Mouse (Mus musculus) brain, adult 10 weeks (tissue): ENCODE measurements around the gene Olfr485. TPM values are rescaled to one million over a fixed set of nuclear protein-coding genes. Genes with fewer than 3 reads are reported as not detected.

ENCODE experiments used
- polyA plus RNA-seq: library from polyadenylated mRNA; stranded (reverse); fragments of 350-450 nt; fragmentation: Illumina TruSeq; extraction: RNeasy Lipid Tissue Mini Kit (QIAGEN cat#74804); gene quantifications from one replicate; pipeline ENCODE4 v1.2.3, GENCODE M21; 2015; ENCODE audit warnings: low read depth, low replicate concordance

Gene Olfr485
- not detected for polyA plus RNA-seq

GRCm38 (mm10) chr7:108159771-108160170, at the start of gene Olfr485:
Gene Olfr485 (minus strand): TSS chr7:108159871.

GRCm38 (mm10) chr7:108172642-108173041, 13.0 kb upstream of the Olfr485 start, which contains the start of gene Olfr486:
Gene Olfr486 (minus strand): TSS chr7:108172742.

GRCm38 (mm10) chr7:108127349-108127748, 32.3 kb downstream of the Olfr485 start, which contains the start of gene Olfr484:
Gene Olfr484 (minus strand): TSS chr7:108127449.

Other genes with a start within 250 kb of the Olfr485 start
- not detected for gene Olfr473, start 229.4 kb downstream of the Olfr485 start, polyA plus RNA-seq
- gene Olfr474, start 205.2 kb downstream of the Olfr485 start, polyA plus RNA-seq, result not detected
- not detected for gene Olfr476, start 195.1 kb downstream of the Olfr485 start, polyA plus RNA-seq
- gene Olfr477, start 173.2 kb downstream of the Olfr485 start, polyA plus RNA-seq, result not detected
- gene Olfr478, start 125.9 kb downstream of the Olfr485 start, polyA plus RNA-seq, result not detected
- not detected for gene Olfr479, start 109.2 kb downstream of the Olfr485 start, polyA plus RNA-seq
- not detected for gene Olfr480, start 92.5 kb downstream of the Olfr485 start, polyA plus RNA-seq
- gene Olfr481, start 80.0 kb downstream of the Olfr485 start, polyA plus RNA-seq, result not detected
- gene Olfr482, start 62.3 kb downstream of the Olfr485 start, polyA plus RNA-seq, result not detected
- not detected for gene Olfr483, start 59.0 kb downstream of the Olfr485 start, polyA plus RNA-seq
- gene Olfr484, start 32.4 kb downstream of the Olfr485 start, polyA plus RNA-seq, result not detected
- not detected for gene Olfr486, start 12.9 kb upstream of the Olfr485 start, polyA plus RNA-seq
- gene Olfr487, start 54.8 kb upstream of the Olfr485 start, polyA plus RNA-seq, result not detected
- not detected for gene Olfr488, start 98.5 kb upstream of the Olfr485 start, polyA plus RNA-seq
- gene Olfr490, start 129.1 kb upstream of the Olfr485 start, polyA plus RNA-seq, result not detected
- gene Olfr491, start 153.6 kb upstream of the Olfr485 start, polyA plus RNA-seq, result not detected
- gene Olfr492, start 163.8 kb upstream of the Olfr485 start, polyA plus RNA-seq, result not detected
- gene Olfr493, start 187.1 kb upstream of the Olfr485 start, polyA plus RNA-seq, result not detected
- not detected for gene Olfr494, start 205.5 kb upstream of the Olfr485 start, polyA plus RNA-seq
- gene Olfr495, start 233.3 kb upstream of the Olfr485 start, polyA plus RNA-seq, result not detected